Mouse (Mus musculus) liver, embryonic 13.5 days (tissue): Measurements from ENCODE around the gene Mfap1a. TPM values are rescaled to one million over a fixed set of nuclear protein-coding genes. Genes with fewer than 3 reads are reported as not detected.

Source experiments
- microRNA-seq: library from miRNA; unstranded; fragments of <30 nt; microRNA quantifications from one replicate; pipeline ENCODE4, GENCODE M21; 2016
- polyA plus RNA-seq: library from polyadenylated mRNA; unstranded; fragments of >200 nt; fragmentation: Nextera tagmentation; extraction: Ambion mirVana; gene quantifications from 2 replicates; pipeline ENCODE4 v1.2.1, GENCODE M21; 2015

Mfap1a gene
- polyA plus RNA-seq, 1 experiment from 2014 or later, result 14.0 TPM

Small RNA genes lying within 50 kb of the gene (microRNA-seq; reads per million reads assigned to microRNA genes)
- not detected for gene Gm22953

Other genes starting within 250 kb of the Mfap1a start
- gene Trp53bp1, start 235.3 kb downstream of the Mfap1a start, polyA plus RNA-seq, result 15.5 and 18.7 TPM in 2 replicates
- gene Map1a, start 217.1 kb downstream of the Mfap1a start, polyA plus RNA-seq, result 0.14 and 0.20 TPM in 2 replicates
- gene Ppip5k1, start 151.3 kb downstream of the Mfap1a start, polyA plus RNA-seq, result 6.1 and 7.9 TPM in 2 replicates
- 0.20 and 0.36 TPM in 2 replicates for gene Ckmt1, start 149.0 kb downstream of the Mfap1a start, polyA plus RNA-seq
- not detected in 2 replicates for gene Strc, start 119.5 kb downstream of the Mfap1a start, polyA plus RNA-seq
- 291 and 374 TPM in 2 replicates for gene Pdia3, start 92.9 kb downstream of the Mfap1a start, polyA plus RNA-seq
- gene Catsper2, start 92.9 kb downstream of the Mfap1a start, polyA plus RNA-seq, result 0.52 and 0.76 TPM in 2 replicates
- 1.6 and 2.0 TPM in 2 replicates for gene Ell3, start 62.4 kb downstream of the Mfap1a start, polyA plus RNA-seq
- gene Serf2, start 57.5 kb downstream of the Mfap1a start, polyA plus RNA-seq, result 269 and 300 TPM in 2 replicates
- 111 and 119 TPM in 2 replicates for gene Hypk, start 53.4 kb downstream of the Mfap1a start, polyA plus RNA-seq
- 0.07 and 0.08 TPM in 2 replicates for gene Serinc4, start 49.9 kb downstream of the Mfap1a start, polyA plus RNA-seq
- gene Mfap1b, start 32.6 kb downstream of the Mfap1a start, polyA plus RNA-seq, result 22.7 and 29.0 TPM in 2 replicates
- 9.3 and 12.5 TPM in 2 replicates for gene Wdr76, start 58 bp upstream of the Mfap1a start, polyA plus RNA-seq